Mouse (Mus musculus) frontal cortex, adult (tissue): ENCODE measurements around the gene Nckipsd.

Experiments used
- ATAC-seq: cut with Nextera tagmentation; 2 replicates; pipeline ENCODE4 v1.9.2; 2017; ENCODE audit warnings: mild to moderate bottlenecking, moderate library complexity, mixed read lengths; ENCODE audit not compliant: low TSS enrichment

Gene Nckipsd

GRCm38 (mm10) chr9:108847374-108847773, 39.2 kb downstream of the Nckipsd start:
- ATAC-seq: no peak

- ATAC-seq: no peak
These were observed 40.3 kb downstream of the Nckipsd start for GRCm38 (mm10) chr9:108848419-108848818.

- ATAC-seq: no peak
These were observed 44.8 kb downstream of the Nckipsd start, which contains the start of gene Slc26a6 for GRCm38 (mm10) chr9:108852976-108853375. TSS of gene Slc26a6 (plus strand) at chr9:108853283.

DNA sequence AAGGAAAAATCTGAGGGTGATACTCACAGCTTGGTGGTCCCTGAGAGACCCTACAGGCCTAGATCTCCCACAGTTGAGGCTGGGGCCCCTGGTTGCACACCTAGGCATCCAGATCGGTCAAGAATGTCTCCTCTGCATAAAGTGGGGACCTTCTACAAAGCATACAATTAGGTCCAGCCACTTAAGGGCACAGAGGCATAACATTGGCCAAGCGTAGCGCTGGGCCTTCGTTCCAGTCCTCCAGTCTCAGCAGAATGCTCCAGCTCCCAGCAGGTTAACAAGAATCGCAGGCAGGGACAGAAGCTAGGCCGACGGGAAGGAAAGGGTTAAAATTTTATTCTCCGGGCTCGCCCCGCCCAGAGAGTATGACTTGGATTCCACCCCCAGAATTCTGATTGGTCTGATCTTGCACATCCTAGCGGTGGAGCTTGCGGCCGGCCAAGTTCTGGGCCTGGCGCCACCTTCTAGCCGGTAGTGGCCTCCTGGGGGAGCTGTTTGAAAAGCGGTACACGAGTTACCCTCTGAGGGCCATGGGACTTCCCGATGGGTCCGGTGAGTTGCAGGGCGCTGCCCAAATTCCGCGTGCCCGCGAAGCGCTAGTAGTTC, 45.6 kb downstream of the Nckipsd start:
- peak; percentile 84 for ATAC-seq

DNA sequence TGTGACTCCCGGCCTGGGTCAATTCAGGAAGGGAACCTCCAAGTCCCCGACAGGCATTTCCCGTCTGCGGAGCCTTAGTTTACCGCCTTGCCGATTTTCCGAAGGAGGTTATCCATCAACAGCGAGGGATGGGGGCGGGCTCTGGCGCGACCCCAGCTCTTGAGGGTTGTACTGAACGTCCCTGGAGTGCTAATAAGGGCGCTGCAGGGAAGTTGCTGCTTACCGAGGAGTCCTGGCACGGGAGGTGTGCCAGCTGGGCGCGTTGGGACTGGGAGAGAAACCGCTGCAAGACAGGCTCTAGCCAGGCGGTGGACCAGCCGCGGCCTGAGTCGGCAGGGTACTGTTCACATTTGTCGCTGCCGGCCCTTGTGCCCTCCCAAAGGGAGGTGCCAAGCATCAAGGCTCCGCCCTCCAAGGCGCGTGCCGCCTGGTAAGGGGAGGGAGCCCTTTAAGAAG, 46.1 kb downstream of the Nckipsd start:
- ATAC-seq: peak; percentile 75

GRCm38 (mm10) chr9:108855335-108855734, 47.2 kb downstream of the Nckipsd start:
- no peak for ATAC-seq

DNA sequence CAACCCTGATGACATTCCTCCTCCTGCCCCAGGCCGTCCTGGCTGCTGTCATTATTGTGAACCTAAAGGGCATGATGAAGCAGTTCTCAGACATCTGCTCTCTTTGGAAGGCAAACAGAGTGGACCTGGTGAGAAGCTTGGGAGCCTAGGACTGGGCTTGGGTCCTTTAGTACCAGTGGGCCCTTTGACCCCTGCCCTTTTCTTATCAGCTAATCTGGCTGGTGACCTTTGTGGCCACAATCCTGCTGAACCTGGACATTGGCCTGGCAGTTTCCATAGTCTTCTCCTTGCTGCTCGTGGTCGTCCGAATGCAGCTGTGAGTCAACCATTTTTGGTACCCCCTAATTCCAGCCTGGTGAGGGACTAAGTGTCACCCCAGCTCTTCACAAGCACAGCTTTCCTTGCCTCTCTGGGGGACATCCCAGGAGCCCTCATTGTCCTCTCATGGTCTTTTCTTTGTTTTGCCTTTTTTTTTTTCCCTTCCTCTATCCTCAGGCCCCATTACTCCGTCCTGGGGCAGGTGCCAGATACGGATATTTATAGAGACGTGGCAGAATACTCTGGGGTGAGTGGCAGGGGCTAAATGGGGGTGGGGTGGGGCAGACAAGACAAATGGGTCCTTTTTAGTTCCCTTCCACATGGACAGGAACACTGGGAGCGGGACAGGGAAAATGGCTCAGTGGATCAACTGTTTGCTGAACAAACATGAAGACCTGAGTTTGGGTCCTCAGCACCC, 50.8 kb downstream of the Nckipsd start:
- ATAC-seq: no peak
